Mouse (Mus musculus) lung, postnatal 10 days (tissue): ENCODE data around the gene Rab33a.

Experiments used
- DNase-seq: peaks from one replicate; pipeline ENCODE4 v3.0.0; 2021

The Rab33a gene

DNA sequence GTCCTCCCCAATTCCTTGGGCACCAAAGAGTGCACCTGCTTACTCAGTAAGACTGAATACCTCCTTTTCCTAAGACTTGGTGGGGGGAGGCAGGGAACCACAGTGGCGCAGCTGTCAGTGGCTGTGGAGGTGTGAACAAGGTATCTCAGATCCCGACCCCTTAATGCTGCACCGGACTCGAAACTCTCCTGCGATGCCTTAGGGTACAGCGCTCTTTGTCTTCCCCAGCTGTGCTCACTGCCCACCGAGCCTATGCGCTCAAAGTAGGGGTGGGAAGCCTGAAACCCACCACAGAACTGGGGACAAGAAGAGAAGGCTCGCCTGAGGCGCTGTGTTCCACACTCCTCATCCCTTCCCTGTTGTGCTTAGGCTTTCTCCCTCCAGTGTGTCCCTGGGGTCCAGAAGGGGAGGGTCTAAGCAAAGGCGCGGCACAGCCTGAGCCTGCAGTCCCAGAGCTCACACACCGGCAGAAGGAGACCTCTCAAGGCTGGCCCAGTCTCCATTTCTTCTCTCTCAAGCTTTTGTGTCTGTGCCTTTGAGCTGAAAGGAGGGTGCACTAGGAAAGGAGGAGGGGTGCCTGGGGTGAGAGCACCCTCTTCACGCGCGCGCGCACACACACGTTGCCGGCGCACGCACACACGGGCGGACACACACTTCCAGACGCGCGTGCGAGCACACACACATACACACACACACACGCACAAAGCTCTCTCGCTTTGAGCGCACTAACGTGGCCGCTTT lies at the start of gene Rab33a:
Gene Rab33a (plus strand): TSS at position 478 of the 741 bp plus-strand sequence.
- DNase-seq = no peak

DNA sequence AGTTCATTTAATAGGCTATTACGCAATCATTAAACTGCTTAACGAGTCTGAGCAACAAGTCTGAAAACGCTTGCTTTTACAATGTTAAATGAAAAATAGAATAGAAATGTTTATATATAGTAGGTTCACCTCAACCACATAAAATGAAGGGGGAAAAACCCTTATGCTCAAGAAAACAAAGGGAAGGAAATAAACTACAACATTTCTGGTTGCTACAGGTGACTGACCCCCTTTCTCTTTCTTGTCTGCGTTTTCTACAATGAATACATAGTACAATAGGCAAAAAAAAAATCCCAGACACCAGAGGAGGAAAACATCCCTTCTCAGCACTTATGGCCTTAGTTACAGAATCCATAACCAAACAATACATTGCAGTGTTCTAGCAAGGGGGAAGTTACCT lies 38.0 kb upstream of the Rab33a start:
- DNase-seq = no peak

DNA sequence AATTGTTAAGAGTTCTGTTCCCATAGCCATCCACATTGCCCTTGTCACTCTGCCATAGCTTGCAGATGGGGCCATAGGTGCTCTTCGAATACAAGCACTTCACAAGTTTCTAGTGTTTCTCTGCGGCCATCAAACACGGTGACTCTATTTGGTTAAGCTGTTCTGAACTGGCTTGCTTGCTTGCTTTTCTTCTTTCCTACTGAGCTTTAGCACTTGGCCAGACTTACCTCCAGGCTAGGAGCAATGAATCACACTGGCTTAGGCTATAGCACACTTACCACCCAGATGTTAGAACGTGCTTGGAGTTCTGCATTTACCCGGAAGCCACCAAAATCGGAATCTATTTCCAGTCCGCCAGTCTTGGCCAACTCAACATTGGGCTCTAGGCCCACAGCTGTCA lies 37.4 kb upstream of the Rab33a start:
- DNase-seq = no peak

DNA sequence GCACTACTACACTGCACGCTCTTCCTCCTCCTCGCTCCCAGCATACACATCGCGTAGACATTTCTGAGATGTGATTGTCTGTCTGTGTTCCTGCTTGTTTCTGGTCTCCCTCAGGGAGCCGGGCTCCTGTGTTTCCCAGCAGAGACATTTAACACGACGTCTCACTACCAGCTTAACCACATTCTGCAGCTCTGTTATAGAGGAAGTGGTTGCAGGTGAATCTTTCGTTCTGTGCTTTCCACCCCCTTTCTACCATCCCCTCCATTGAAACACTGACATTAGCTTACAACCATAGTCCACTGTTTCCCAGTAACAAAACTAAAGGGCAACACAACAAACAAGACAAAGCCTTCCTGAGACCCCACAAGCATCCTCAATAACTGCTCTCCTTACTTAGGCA lies 25.3 kb upstream of the Rab33a start:
- no peak for DNase-seq

DNA sequence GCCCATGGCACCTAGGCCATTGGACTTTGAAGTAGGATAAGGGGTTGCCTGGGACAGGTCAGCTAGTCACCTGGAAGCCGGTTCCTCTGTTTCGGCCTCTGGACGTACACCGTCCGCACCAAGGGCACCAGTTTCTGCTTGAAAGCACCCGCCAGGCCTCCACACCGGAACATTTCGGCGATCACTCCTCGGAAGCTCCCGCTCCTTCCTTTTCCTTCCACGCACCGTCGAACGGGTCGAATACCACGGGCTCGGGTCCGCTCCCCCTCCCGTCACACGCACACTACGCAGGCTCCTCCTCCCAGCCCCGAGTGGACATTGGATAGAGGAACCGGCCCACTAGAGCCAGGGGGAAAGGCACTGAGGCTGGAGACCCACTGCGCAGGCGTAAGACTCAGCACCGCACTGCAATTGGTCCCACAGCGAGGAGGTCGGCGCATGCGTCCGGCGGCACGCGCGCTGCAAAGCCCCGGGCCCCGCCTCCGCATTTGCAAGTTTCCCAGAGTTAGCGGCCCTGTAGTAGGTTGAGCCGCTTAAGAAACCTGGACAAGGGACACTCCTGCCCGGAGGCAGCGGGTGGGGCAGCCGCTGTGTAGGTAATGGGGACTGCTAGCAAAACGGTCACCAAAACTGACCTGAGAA lies 5.8 kb upstream of the Rab33a start, which contains the start of gene Aifm1:
Gene Aifm1 (minus strand): TSS at position 398 of the 642 bp plus-strand sequence.
- DNase-seq = peak; percentile 95

DNA sequence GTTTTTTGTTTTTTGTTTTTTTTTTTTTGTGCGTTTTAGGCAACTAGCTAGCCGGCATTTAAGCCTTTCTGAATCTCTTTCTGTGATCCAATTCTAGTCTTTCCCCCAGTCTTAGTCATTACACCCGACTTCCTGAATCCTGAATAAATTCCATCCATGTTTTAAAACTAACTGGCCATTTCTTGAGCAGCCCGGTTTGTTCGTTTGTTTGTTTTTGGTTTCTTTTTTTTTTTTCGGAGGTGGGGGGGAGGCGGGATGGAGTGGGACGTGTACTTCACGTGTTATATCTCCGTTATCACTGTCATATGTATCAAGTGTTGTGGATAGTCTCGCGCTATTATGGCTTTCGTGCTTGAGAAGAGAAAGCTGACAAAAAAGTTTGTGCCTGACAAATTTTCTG lies 5.3 kb upstream of the Rab33a start:
- DNase-seq = peak; percentile 9

DNA sequence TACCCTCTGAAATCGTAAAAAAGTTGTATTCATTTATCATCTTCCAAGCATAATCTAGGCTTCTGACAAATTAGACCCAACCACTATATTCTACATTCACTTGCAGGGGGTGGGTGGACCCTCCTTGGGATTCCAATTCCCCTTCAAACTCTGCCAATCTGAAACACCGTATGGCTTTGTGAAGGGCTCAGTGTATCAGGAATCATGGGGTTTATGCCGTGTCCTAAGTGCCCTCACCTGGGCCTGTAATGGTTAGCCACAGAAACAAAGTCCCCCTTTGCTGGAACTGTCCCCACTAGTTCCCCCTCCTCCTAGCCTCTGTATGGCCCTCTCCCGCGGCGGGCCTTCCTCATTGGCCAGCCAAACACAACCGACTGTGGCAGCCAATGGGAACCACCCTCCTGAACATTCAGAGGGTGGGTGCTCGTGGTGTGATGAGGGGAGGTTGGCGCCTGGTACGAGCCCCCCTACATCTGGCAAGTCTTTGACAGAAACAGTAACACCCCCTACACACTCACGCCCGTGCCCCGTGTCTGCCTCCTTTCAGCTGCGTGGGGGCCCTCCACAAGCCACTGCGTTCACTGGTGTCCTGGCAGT lies 776 bp upstream of the Rab33a start:
- no peak for DNase-seq

DNA sequence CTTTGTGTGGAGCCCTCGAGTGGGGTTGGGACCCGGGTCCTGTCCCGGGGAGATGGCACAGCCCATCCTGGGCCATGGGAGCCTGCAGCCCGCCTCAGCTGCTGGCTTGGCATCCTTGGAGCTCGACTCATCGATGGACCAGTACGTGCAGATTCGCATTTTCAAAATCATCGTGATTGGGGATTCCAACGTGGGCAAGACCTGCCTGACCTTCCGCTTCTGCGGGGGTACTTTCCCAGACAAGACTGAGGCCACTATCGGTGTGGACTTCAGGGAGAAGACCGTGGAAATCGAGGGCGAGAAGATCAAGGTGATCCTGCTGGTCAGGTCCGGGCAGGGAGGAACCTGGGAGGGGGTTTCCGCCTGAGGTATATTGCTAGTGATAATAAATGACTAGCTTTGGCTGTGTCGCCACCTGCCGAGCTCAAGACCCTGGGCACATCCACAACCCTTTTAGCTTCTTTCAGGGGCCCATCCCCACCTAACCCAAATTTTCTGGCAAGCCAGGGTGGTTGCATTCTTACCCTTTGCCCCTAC lies 532 bp downstream of the Rab33a start:
- no peak for DNase-seq

DNA sequence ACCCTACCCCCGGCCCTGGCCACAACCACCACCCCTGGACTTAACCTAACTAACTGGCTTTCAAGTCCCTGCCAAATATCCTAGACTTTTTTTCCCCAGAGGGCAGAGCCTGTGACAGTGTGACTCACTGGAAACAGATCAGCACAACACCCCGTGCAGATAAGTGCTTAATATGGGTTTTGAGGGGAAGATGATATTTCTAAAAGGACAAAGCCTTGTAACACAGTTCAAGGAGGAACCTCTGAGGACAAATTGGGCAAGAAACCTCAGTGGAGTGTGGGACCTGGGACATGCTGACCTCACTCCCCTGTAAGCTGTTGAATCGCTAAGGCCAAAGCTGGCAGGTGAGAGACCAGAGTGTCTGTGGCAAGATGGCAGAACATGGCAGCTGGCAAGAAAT lies 2.6 kb downstream of the Rab33a start:
- DNase-seq = no peak

DNA sequence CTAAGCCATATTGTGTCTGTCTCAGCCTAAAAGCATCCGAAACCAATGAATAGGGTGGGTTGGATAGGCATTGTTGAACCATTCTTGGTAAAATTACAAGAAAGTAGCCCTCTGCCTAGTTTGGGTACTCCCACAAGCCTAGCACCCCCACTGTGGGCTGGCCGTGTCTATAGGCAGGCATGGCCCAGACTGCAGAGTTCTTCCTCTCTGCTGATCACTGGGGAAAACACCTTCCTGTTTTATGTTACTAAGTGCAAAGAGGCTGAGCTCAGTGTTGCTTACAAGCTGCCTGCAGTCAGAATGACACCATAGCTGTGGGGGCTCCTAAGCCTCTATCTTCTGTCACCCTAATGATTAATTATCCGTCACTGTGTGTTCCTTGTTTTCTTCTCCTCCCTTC lies 4.4 kb downstream of the Rab33a start:
- no peak for DNase-seq

DNA sequence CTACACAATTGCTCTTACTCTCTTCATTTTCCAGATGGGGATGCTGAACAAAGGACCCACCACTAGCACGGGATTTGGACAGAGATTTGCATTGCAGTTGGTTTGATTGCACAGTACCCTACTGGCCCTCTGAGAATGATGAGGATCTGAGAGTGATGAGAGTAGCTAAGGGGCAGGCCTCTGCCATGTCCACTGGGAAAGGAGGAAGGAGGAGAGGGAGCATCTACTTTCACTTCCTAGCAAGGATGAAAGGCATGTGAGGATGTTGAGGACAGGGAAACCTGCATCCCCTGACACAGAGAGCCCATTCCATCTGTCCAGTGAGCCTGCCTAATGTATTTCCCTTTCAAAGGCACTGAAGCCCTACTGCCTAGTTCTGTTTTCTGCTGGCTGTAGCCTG lies 6.2 kb downstream of the Rab33a start:
- DNase-seq = no peak

DNA sequence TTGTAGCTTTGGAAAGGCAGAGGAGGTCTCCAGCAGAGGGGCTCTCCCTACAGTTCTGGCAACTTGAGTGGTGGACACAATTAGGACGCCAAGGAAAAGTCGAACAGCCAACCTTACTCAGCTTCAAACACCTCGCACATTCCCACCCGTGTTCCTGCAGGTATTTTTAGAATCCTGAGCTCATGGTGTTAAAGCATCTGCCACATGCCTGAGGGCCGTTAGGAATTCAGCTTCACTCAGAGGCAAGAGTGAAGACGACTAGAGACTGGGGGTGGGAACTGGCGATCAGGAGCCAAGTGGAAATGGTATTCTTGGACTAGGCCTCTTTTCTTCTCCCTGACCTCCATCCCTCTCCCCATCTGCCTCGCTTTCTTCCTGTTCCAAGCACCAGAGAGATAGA lies 6.8 kb downstream of the Rab33a start:
- DNase-seq = no peak

DNA sequence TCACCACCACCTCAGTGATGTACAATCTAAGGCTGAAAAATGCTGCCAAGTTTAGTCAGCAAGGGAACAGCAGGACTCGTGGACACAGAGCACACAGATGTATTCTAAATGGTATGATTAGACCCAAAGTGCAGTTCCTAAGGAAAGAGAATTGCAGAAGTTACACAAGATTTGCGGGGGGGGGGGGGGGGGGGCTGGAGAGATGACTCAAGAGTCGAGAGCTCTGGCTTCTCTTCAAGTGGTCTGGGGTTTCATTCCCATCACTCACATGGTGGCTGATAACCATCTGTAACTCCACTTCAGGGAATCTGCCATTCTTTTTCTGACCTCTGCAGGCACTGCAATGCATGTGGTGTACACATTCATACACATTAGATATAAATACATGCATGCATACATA lies 7.3 kb downstream of the Rab33a start:
- no peak for DNase-seq

DNA sequence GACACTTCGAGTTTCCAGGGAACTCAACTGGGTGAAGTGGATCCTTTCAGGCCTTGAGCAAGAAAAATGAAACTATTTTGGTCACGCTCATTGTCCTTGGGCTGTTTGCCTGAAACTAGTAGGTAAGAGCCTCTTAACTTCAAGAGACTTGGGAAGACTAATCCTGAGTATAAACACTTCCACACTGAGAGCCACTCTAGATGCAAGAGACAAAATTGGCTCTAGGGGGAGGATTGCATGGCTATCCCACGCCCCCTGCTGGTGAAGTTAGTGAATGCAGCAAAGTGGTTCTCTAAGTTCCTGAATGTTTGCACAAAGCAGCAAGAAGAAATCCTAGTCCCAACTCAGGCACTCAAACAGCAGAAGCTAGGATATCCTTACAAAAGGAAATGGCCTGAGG lies 13.1 kb downstream of the Rab33a start:
- DNase-seq = peak; percentile 83
